Mouse (Mus musculus) midbrain, embryonic 13.5 days (tissue): Measurements from ENCODE around the gene Rap2a. TPM values are rescaled to one million over a fixed set of nuclear protein-coding genes. Genes with fewer than 3 reads are reported as not detected.

Experiments
- ATAC-seq: fragments of 200-750 bp; cut with Nextera tagmentation; 2 replicates; pipeline ENCODE4 v1.8.0; 2017; ENCODE audit warnings: mild to moderate bottlenecking, moderate TSS enrichment, moderate library complexity
- H3K27ac ChIP-seq: fragments of 300-500 bp; sonication (generic); 2 replicates; pipeline ENCODE4 v1.5.1; 2015; ENCODE audit warnings: inconsistent platforms, mild to moderate bottlenecking, moderate library complexity
- H3K27me3 ChIP-seq: fragments of 300-500 bp; sonication (generic); 2 replicates; pipeline ENCODE4 v1.6.1; 2015; ENCODE audit warnings: mild to moderate bottlenecking, inconsistent platforms
- H3K36me3 ChIP-seq: fragments of 300-500 bp; sonication (generic); 2 replicates; pipeline ENCODE4 v1.6.1; 2015; ENCODE audit warnings: mild to moderate bottlenecking, inconsistent platforms
- H3K4me1 ChIP-seq: fragments of 300-500 bp; sonication (generic); replicated peaks from 2 replicates; pipeline ENCODE4 v1.6.1; 2015; ENCODE audit warnings: inconsistent platforms
- H3K4me2 ChIP-seq: fragments of 300-500 bp; sonication (generic); replicated peaks from 2 replicates; pipeline ENCODE4 v1.6.1; 2015; ENCODE audit warnings: moderate library complexity, mild to moderate bottlenecking, inconsistent platforms
- H3K4me3 ChIP-seq: fragments of 300-500 bp; sonication (generic); replicated peaks from 2 replicates; pipeline ENCODE4 v1.5.1; 2015; ENCODE audit warnings: mild to moderate bottlenecking, inconsistent platforms
- H3K9ac ChIP-seq: fragments of 300-500 bp; sonication (generic); replicated peaks from 2 replicates; pipeline ENCODE4 v1.6.1; 2015; ENCODE audit warnings: mild to moderate bottlenecking, inconsistent platforms
- H3K9me3 ChIP-seq: fragments of 300-500 bp; sonication (generic); 2 replicates; pipeline ENCODE4 v1.6.1; 2016; ENCODE audit warnings: mild to moderate bottlenecking, inconsistent platforms
- WGBS: fragments of 180-500 bp; shearing (Covaris S2); methylation state at CpG from one replicate; pipeline ENCODE4 v1.1.7; 2015; 5-methylcytosine and 5-hydroxymethylcytosine counted together
- polyA plus RNA-seq: library from polyadenylated mRNA; unstranded; fragments of >200 nt; fragmentation: Nextera tagmentation; extraction: Ambion mirVana; gene quantifications from 2 replicates; pipeline ENCODE4 v1.2.1, GENCODE M21; 2015

The Rap2a gene
- polyA plus RNA-seq, 1 experiment from 2014 or later = 14.8 TPM

GRCm38 (mm10) chr14:120544946-120545345 is 66.7 kb downstream of the Rap2a start:
- no peak for ATAC-seq
- no peaks in the 10 kb centered on the region for H3K36me3 ChIP-seq
- H3K4me2 ChIP-seq = no peak overlapping the region
- no peaks in the 10 kb centered on the region for H3K27me3 ChIP-seq
- H3K9me3 ChIP-seq = no peaks in the 10 kb centered on the region
- no peak overlapping the region for H3K9ac ChIP-seq
- H3K4me1 ChIP-seq = no peaks in the 10 kb centered on the region
- no peak overlapping the region for H3K27ac ChIP-seq
- WGBS = 89% methylated on average over 2 of the region's 2 CpGs
- no peak overlapping the region for H3K4me3 ChIP-seq

Other genes starting within 250 kb of the Rap2a start
- gene Mbnl2, start 202.8 kb upstream of the Rap2a start, polyA plus RNA-seq = 17.2 and 17.6 TPM in 2 replicates